Mouse (Mus musculus) small intestine, adult 2 months (tissue): ENCODE results near the gene St7l. TPM values are rescaled to one million over a fixed set of nuclear protein-coding genes. Genes with fewer than 3 reads are reported as not detected.

Source experiments
- H3K27ac ChIP-seq: fragments of 200-500 bp; 2 replicates; pipeline ENCODE4 v1.5.1; 2012; ENCODE audit warnings: low read depth, low read length, control low read depth, inconsistent platforms; ENCODE audit not compliant: insufficient read depth
- H3K27me3 ChIP-seq: fragments of 200-500 bp; 2 replicates; pipeline ENCODE4 v1.6.1; 2012; ENCODE audit warnings: mild to moderate bottlenecking, moderate library complexity, low read length, inconsistent platforms; ENCODE audit not compliant: control insufficient read depth, insufficient read depth
- H3K36me3 ChIP-seq: fragments of 200-500 bp; 2 replicates; pipeline ENCODE4 v1.6.1; 2012; ENCODE audit warnings: mild to moderate bottlenecking, low read length, control low read depth, inconsistent platforms; ENCODE audit not compliant: control insufficient read depth, insufficient read depth
- H3K4me1 ChIP-seq: fragments of 200-500 bp; 2 replicates; pipeline ENCODE4 v1.6.1; 2012; ENCODE audit warnings: low read length, inconsistent platforms, mixed read lengths; ENCODE audit not compliant: control insufficient read depth, insufficient read depth, insufficient read length
- H3K4me3 ChIP-seq: fragments of 200-500 bp; 2 replicates; pipeline ENCODE4 v1.5.1; 2012; ENCODE audit warnings: low read depth, mild to moderate bottlenecking, control low read depth, inconsistent platforms, low read length, moderate library complexity
- CTCF ChIP-seq: fragments of 200-500 bp; IDR thresholded peaks from 2 replicates; pipeline ENCODE4 v1.5.1; 2012; ENCODE audit warnings: low read depth, mild to moderate bottlenecking, control low read depth, inconsistent platforms, low read length, moderate library complexity, mixed read lengths; ENCODE audit not compliant: insufficient replicate concordance, insufficient read length; ENCODE audit errors: extremely low read depth
- POLR2A ChIP-seq: fragments of 200-500 bp; IDR thresholded peaks from 2 replicates; pipeline ENCODE4 v1.6.1; 2012; ENCODE audit warnings: low read depth, mild to moderate bottlenecking, control low read depth, inconsistent platforms, low read length, moderate library complexity
- WGBS: fragments of 180-500 bp; shearing (Covaris S2); methylation state at CpG from one replicate; pipeline ENCODE4 v1.1.7; 2018; 5-methylcytosine and 5-hydroxymethylcytosine counted together
- polyA plus RNA-seq: library from polyadenylated mRNA; depleted of rRNA; stranded (reverse); fragments of >200 nt; gene quantifications from 2 replicates; pipeline ENCODE4 v1.2.3, GENCODE M21; 2012

St7l gene
- polyA plus RNA-seq, 1 experiment = 4.6 TPM

- peaks cover 6% of the 10 kb centered on the region; the same call in 1 of the 2 replicates for H3K4me1 ChIP-seq
- H3K27ac ChIP-seq = no peak overlapping the region
- H3K27me3 ChIP-seq = no peaks in the 10 kb centered on the region
- no peak overlapping the region for H3K4me3 ChIP-seq
- WGBS = 48% methylated on average over 2 of the region's 2 CpGs
- TF ChIP-seq POLR2A (no peak), CTCF (no peak)
- peaks cover 17% of the 10 kb centered on the region for H3K36me3 ChIP-seq
These were observed 74.0 kb downstream of the St7l start for GRCm38 (mm10) chr3:104937728-104938305.

- WGBS = 61% methylated on average over 4 of the region's 4 CpGs
- no peak overlapping the region for H3K27ac ChIP-seq
- TF ChIP-seq POLR2A (no peak), CTCF (no peak)
- H3K36me3 ChIP-seq = peaks cover 19% of the 10 kb centered on the region
- no peaks in the 10 kb centered on the region for H3K27me3 ChIP-seq
- peaks cover 6% of the 10 kb centered on the region; the same call in 1 of the 2 replicates for H3K4me1 ChIP-seq
- H3K4me3 ChIP-seq = no peak overlapping the region
These were observed 74.5 kb downstream of the St7l start for GRCm38 (mm10) chr3:104938327-104938726.

GRCm38 (mm10) chr3:104940691-104941090 is 76.9 kb downstream of the St7l start:
- H3K36me3 ChIP-seq = peaks cover 18% of the 10 kb centered on the region
- 86% methylated on average over 6 of the region's 6 CpGs for WGBS
- no peaks in the 10 kb centered on the region for H3K27me3 ChIP-seq
- TF ChIP-seq POLR2A = no peak
- TF ChIP-seq CTCF = no peak
- H3K4me1 ChIP-seq = peaks cover 6% of the 10 kb centered on the region; the same call in 1 of the 2 replicates
- no peak overlapping the region for H3K4me3 ChIP-seq
- no peak overlapping the region for H3K27ac ChIP-seq

- Histone ChIP-seq H3K27ac (no peak overlapping the region), H3K4me3 (no peak overlapping the region), H3K36me3 (peaks cover 18% of the 10 kb centered on the region), H3K4me1 (peaks cover 6% of the 10 kb centered on the region; the same call in 1 of the 2 replicates), H3K27me3 (no peaks in the 10 kb centered on the region)
- no peak for TF ChIP-seq POLR2A
- TF ChIP-seq CTCF = no peak
- 82% methylated on average over 5 of the region's 5 CpGs for WGBS
These were observed 78.9 kb downstream of the St7l start for GRCm38 (mm10) chr3:104942682-104943081.

- no peak for TF ChIP-seq POLR2A
- TF ChIP-seq CTCF = no peak
- Histone ChIP-seq H3K27me3 (no peaks in the 10 kb centered on the region), H3K4me3 (no peak overlapping the region), H3K4me1 (peaks cover 3% of the 10 kb centered on the region; the same call in 1 of the 2 replicates), H3K27ac (no peak overlapping the region), H3K36me3 (peaks cover 17% of the 10 kb centered on the region)
- WGBS = 85% methylated on average over 8 of the region's 8 CpGs
These were observed 79.5 kb downstream of the St7l start for GRCm38 (mm10) chr3:104943333-104943732.

GRCm38 (mm10) chr3:104944894-104945293 is 81.1 kb downstream of the St7l start:
- no peak overlapping the region for H3K27ac ChIP-seq
- peaks cover 15% of the 10 kb centered on the region for H3K36me3 ChIP-seq
- H3K4me3 ChIP-seq = no peak overlapping the region
- TF ChIP-seq POLR2A = no peak
- no peak for TF ChIP-seq CTCF
- WGBS = 83% methylated on average over 9 of the region's 9 CpGs
- H3K4me1 ChIP-seq = no peaks in the 10 kb centered on the region
- H3K27me3 ChIP-seq = no peaks in the 10 kb centered on the region

GRCm38 (mm10) chr3:104950926-104951325 is 87.1 kb downstream of the St7l start:
- 94% methylated on average over 12 of the region's 12 CpGs for WGBS
- Histone ChIP-seq H3K27me3 (no peaks in the 10 kb centered on the region), H3K27ac (no peak overlapping the region), H3K4me3 (no peak overlapping the region), H3K36me3 (peaks cover 18% of the 10 kb centered on the region), H3K4me1 (no peaks in the 10 kb centered on the region)
- TF ChIP-seq CTCF (no peak), POLR2A (no peak)
